Mouse (Mus musculus) activated CD4-positive, CD25-positive, alpha-beta regulatory T cell (primary cell): ENCODE measurements around the gene Agl. TPM values are rescaled to one million over a fixed set of nuclear protein-coding genes. Genes with fewer than 3 reads are reported as not detected.

Experiments
- polyA plus RNA-seq, 2 experiments: library from polyadenylated mRNA; unstranded; fragments of 100-300 nt; shearing (Covaris generic); gene quantifications; one replicate each; pipeline ENCODE4 v1.2.1; 2017

The Agl gene
- 1 to 10 TPM; 3.6 to 6.1 TPM for polyA plus RNA-seq

DNA sequence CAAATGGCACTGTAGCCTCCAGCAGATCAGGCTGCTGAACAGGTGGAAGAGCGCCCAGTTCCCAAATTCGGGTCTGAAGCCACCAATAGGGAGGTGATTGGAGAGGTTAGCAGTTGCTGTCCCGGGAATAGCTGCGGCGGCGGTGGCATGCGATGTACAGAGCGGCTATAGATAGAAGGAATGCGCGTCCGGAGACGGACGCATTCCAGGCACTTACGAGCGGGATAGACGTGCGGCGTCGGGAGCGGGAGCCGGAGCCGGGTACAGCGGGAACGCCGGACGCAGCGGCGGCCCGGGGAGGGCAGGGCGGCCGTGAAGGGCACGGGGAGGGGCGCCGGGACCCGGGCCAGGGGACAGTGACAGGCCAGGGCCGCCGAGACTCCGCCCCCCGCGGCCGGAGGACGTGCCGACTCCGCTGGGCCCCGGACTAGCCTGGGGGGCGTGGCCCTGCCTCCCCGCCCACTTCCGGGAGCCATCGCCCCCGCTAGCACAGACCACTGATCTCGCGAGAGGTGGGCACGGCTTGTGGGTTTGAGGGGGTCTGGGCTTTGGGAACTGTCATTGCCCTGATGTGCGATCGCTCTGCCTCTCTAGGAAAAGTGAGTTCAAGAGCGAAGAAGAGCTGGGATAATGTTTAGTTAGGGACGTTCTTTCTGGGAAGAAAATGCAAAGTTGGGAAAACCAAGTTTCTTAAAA, at the start of gene Agl:
Gene Agl (minus strand): TSS at position 356 of the 696 bp plus-strand sequence.

DNA sequence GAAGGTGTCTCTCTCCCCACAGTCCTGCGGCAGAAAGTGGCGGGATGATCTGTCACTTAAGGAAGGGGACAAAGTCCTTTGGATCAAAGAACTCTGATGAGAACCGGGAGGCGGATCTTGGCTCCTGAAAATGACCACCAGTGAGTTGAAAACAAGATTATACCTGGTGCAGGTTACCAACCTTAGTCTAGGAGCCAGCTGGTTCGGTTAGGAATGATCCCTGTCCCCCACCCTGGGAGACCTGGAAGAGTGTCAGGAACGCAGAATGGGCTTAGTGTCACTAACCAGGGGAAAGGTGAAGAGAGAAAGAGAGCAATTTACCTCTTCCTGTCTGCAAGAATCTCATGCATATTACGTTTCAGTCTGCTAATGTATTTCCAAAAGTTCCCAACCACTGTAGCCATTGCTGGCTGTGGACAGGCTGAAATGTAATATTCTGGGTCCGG, 95.5 kb downstream of the Agl start, which contains the start of gene Slc35a3:
Gene Slc35a3 (minus strand): TSS at position 396 of the 446 bp plus-strand sequence.

Other genes with a start within 250 kb of the Agl start
- gene Lrrc39, start 245.2 kb downstream of the Agl start, polyA plus RNA-seq = under 1 TPM; 0.42 to 0.79 TPM
- gene Sass6, start 213.2 kb downstream of the Agl start, polyA plus RNA-seq = 10 to 100 TPM in 1 of 2 experiments, 1 to 10 TPM in 1; 6.6 to 13.1 TPM
- gene Trmt13, start 193.6 kb downstream of the Agl start, polyA plus RNA-seq = 10 to 100 TPM; 28.3 to 42.7 TPM
- 100 to 1,000 TPM; 106 to 107 TPM for gene Mfsd14a, start 145.5 kb downstream of the Agl start, polyA plus RNA-seq
- not detected for gene Gm43191, start 126.9 kb downstream of the Agl start, polyA plus RNA-seq
- 10 to 100 TPM; 22.3 to 27.0 TPM for gene Slc35a3, start 95.3 kb downstream of the Agl start, polyA plus RNA-seq
- gene Frrs1, start 51.3 kb upstream of the Agl start, polyA plus RNA-seq = 10 to 100 TPM; 20.1 to 25.4 TPM
- not detected for gene 4930455H04Rik, start 160.1 kb upstream of the Agl start, polyA plus RNA-seq
- under 1 TPM in 1 of 2 experiments, not detected in 1; 0.41 TPM for gene Palmd, start 160.8 kb upstream of the Agl start, polyA plus RNA-seq